Mouse (Mus musculus): ENCODE measurements around the gene Hs1bp3.

- TF ChIP-seq CTCF (IDR thresholded peaks at IDR 0.05; ENCODE audit: low read depth) (no peak), EP300 (IDR thresholded peaks at IDR 0.05; ENCODE audit: low read depth) (no peak)
These were observed 43.6 kb upstream of the Hs1bp3 start for GRCm38 (mm10) chr12:8269627-8270026.
